Mouse (Mus musculus) kidney, adult 2 months (tissue): ENCODE measurements at regions not wholly inside any gene's neighbourhood (a gene's known extent, or its start where the extent isn't known, plus 50 kb on each side); places are given as distances from the start of the nearest gene placed in this dataset.

Experiments
- CTCF ChIP-seq: fragments of 200-500 bp; conservative IDR thresholded peaks from 2 replicates; pipeline ENCODE4 v1.5.1; 2011; ENCODE audit warnings: low read depth, mild to moderate bottlenecking, control low read depth, low read length, moderate library complexity, mixed read lengths; ENCODE audit not compliant: insufficient read depth, insufficient read length
- POLR2A ChIP-seq: fragments of 200-500 bp; IDR thresholded peaks from one replicate; pipeline ENCODE4 v1.6.1; 2011; ENCODE audit warnings: low read depth, low read length, control low read depth

- no peak for TF ChIP-seq POLR2A
- TF ChIP-seq CTCF: no peak
Measured at GRCm38 (mm10) chr11:48502011-48502806, 297.9 kb upstream of the Rack1 start.
